In the genomic region with DNA sequence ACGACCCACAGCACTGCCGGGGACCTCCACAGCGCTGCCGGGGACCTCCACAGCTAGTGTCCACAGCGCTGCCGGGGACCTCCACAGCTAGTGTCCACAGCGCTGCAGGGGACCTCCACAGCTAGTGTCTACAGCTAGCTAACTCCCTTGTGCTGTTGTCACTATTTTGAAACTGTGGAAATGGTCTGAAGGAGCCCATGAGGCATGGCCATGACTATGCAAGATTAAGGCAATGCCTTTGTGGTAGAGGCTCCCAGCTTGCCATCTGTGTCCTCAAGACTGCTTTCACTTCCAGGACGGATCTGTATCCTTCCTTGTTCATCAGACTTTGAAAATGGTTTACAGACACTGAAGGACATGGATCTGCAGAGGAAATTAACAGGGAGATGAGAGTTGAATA, we compare ENCODE assay signal across 18 mouse cellular contexts.
"Had no signal": no experiment of that assay in that cellular context is flagged by ENCODE, and none has a peak within 500 bp of the region (broad histone marks: within the 10 kb centered on the region; RNA-seq: fewer than 3 reads in every experiment).

No protein-coding gene starts in this region.

- ATAC-seq: intestine, embryonic 15.5 days; liver, postnatal 0 days; lung, postnatal 0 days had no signal

- H3K4me3 ChIP-seq: intestine, embryonic 15.5 days; left cerebral cortex, adult 2 months; limb, embryonic 12.5 days; limb, embryonic 15.5 days had no signal

- H3K27ac ChIP-seq: intestine, embryonic 15.5 days; kidney, postnatal 0 days; left cerebral cortex, adult 2 months; limb, embryonic 12.5 days; limb, embryonic 15.5 days; liver, embryonic 14.5 days; stomach, postnatal 0 days had no signal

- DNase-seq: kidney, adult 18-20 months; kidney, adult 9 months; kidney, postnatal 36 days; layer of hippocampus, postnatal 36 days; left cerebral cortex, postnatal 4 days; liver, postnatal 0 days; lung, embryonic 14.5 days; midbrain, embryonic 14.5 days; thymus, adult 2 months; thymus, postnatal 25 days had no signal
